Mouse (Mus musculus): Measurements from ENCODE around the gene Lrrc32. TPM values are rescaled to one million over a fixed set of nuclear protein-coding genes. Genes with fewer than 3 reads are reported as not detected.

The Lrrc32 gene
- polyA plus RNA-seq, 1 experiment from 2014 or later: 3.9 TPM

DNA sequence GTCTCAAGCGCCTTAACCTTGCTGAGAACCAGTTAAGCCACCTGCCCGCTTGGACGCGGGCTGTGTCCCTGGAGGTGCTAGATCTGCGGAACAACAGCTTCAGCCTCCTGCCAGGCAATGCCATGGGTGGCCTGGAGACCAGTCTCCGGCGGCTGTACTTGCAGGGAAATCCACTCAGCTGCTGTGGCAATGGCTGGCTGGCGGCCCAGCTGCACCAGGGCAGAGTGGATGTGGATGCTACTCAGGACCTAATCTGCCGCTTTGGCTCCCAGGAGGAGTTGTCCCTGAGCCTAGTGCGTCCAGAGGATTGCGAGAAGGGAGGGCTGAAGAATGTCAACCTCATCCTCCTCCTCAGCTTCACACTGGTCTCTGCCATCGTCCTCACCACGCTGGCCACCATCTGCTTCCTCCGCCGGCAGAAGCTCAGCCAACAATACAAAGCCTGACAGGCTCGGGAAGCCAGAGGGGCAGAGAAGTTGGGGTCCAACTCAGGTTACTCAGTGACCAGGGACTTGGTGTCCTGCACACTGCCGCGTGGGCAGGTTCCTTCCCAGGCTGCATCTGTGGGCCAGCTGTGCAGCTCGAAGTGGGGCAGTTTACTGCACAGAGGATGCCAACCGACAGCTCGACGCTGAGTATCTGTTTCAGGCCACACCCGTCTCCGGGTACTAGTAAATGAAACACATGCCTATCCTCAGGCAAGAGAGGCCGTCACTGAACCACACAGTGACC, 10.6 kb downstream of the Lrrc32 start:
- H3K4me1 ChIP-seq: peaks cover 49% of the 10 kb centered on the region
- H3K9ac ChIP-seq: no peak overlapping the region
- no peak for ATAC-seq (ENCODE audit: insufficient number of reproducible peaks, insufficient read depth, low FRiP score, low TSS enrichment, low read depth)
- peak overlapping the region; percentile 68 for H3K27ac ChIP-seq
- no peaks in the 10 kb centered on the region for H3K9me3 ChIP-seq
- WGBS: 56% methylated on average over 25 of the region's 25 CpGs
- 0 out of 2 replicates have a peak, but pooled peaks cover 3% of the 10 kb centered on the region for H3K36me3 ChIP-seq
- no peaks in the 10 kb centered on the region for H3K27me3 ChIP-seq
- no peak overlapping the region for H3K4me2 ChIP-seq
- H3K4me3 ChIP-seq: no peak overlapping the region

DNA sequence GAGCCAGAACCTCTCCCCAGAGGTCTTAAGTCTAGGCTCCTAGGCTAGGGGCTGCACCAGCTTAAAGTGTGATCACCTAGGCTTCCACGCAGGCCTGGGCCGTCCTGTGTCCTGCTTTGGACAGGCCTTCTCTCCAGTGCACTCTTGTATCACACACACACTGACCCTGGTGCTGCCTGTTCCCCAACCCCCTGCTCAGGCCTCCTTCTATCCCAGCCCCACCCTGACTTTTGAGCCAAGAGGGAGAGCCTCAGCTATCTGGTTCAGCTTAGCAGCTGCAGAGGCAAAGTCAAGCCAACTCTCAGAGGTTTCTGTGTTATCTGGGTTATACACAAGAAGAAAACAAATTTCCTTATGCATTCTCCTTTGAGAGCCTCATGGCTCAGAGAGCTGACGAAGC, 11.4 kb downstream of the Lrrc32 start:
- H3K27ac ChIP-seq: peak overlapping the region; percentile 68
- 70% methylated on average over 3 of the region's 3 CpGs for WGBS
- no peaks in the 10 kb centered on the region for H3K9me3 ChIP-seq
- no peaks in the 10 kb centered on the region for H3K27me3 ChIP-seq
- no peak overlapping the region for H3K4me2 ChIP-seq
- 0 out of 2 replicates have a peak, but pooled peaks cover 3% of the 10 kb centered on the region for H3K36me3 ChIP-seq
- H3K4me3 ChIP-seq: no peak overlapping the region
- no peak overlapping the region for H3K9ac ChIP-seq
- no peak for ATAC-seq (ENCODE audit: insufficient number of reproducible peaks, insufficient read depth, low FRiP score, low TSS enrichment, low read depth)
- H3K4me1 ChIP-seq: peaks cover 56% of the 10 kb centered on the region

DNA sequence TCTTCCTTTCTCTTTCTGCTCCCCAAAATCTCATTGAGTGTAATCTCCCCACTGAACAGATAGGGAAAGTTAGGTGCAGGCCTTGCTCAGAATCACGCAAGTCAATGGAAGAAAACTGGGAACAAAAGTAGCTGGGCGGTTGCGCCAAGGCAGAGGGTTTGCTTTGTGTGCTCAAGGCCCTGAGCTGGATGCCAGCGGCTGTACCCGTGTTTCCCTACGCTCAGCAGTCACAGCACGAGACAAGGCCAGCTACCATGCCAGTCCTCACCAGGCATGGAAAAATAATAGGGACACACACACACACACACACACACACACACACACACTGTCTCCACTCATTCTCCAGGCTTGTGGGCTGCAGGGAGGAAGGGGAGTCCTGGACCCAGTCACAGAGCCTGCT, 12.0 kb downstream of the Lrrc32 start:
- WGBS: 95% methylated on average over 7 of the region's 7 CpGs

DNA sequence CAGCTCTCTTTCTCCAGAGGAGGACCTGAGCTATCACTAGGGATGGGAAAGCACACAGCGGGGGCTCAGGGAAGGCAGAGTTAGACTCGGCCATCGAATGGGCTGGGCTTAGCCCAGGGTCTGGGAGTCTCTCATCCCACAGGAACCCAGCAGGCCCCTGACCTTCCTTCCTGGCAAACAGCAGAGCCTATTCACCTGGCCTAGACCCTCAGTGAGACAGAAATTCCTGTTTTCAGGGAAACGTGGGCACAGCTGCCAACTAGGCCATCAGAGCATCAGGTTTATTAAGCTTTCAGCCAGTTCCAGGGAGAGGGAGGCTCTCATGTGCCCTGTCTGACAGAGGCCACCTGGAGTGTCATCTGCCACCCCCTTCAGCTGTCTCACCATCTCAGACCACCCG, 13.8 kb downstream of the Lrrc32 start:
- no peak overlapping the region for H3K4me3 ChIP-seq
- H3K36me3 ChIP-seq: 0 out of 2 replicates have a peak, but pooled peaks cover 3% of the 10 kb centered on the region
- no peak overlapping the region for H3K4me2 ChIP-seq
- no peaks in the 10 kb centered on the region for H3K27me3 ChIP-seq
- H3K4me1 ChIP-seq: peaks cover 46% of the 10 kb centered on the region
- H3K9me3 ChIP-seq: no peaks in the 10 kb centered on the region
- 44% methylated on average over 5 of the region's 5 CpGs for WGBS
- no peak overlapping the region for H3K9ac ChIP-seq
- no peak overlapping the region for H3K27ac ChIP-seq
- ATAC-seq (ENCODE audit: insufficient number of reproducible peaks, insufficient read depth, low FRiP score, low TSS enrichment, low read depth): no peak

More for the DNA sequence above, 12.0 kb downstream of the Lrrc32 start:
- H3K27me3 ChIP-seq: no peaks in the 10 kb centered on the region
- no peaks in the 10 kb centered on the region for H3K9me3 ChIP-seq
- 0 out of 2 replicates have a peak, but pooled peaks cover 3% of the 10 kb centered on the region for H3K36me3 ChIP-seq
- ATAC-seq (ENCODE audit: insufficient number of reproducible peaks, insufficient read depth, low FRiP score, low TSS enrichment, low read depth): no peak
- no peak overlapping the region for H3K4me2 ChIP-seq
- no peak overlapping the region for H3K4me3 ChIP-seq
- H3K9ac ChIP-seq: no peak overlapping the region
- H3K27ac ChIP-seq: peak overlapping the region; percentile 68
- H3K4me1 ChIP-seq: peaks cover 57% of the 10 kb centered on the region

DNA sequence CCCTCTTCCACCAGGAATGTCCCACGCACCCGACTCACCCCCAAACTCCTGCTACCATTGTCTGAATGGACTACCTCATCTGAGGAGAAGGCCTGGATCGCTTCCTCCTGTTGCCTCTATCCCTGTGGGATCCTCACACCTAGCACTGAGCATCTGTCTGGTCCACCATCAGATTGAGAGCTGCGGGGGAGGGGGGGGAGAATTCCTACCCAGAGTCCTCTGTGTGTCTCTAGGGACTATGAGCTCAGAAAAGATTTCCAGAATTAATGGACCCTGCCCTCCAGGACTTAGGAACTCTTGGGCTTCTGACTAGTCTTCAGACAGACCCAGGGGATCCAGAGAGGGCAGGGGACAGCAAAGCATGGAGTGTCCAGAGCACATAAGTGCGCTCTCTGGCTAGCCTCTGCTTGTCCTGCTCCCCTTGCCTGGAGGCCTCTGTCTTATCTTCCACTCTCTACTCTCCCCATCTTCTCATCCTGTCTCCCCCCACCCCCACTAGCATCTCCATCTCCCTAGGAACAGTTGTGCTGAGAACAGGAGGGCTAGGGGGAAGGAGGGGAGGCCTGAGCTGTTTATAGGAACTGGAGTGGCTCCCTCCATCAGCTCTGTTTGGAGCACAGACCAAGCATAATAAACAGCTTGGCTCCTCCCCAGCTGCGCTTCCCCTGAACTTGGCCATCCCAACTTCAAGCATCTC, 15.0 kb downstream of the Lrrc32 start:
- Histone ChIP-seq H3K27me3 (no peaks in the 10 kb centered on the region), H3K9me3 (no peaks in the 10 kb centered on the region), H3K4me1 (peaks cover 44% of the 10 kb centered on the region), H3K4me2 (no peak overlapping the region), H3K36me3 (no peaks in the 10 kb centered on the region), H3K9ac (no peak overlapping the region), H3K4me3 (no peak overlapping the region), H3K27ac (0 out of 2 replicates have a peak overlapping the region, but pooled peaks have one; percentile 17)
- 0 out of 2 replicates have a peak, but pooled peaks have one; percentile 12 for ATAC-seq (ENCODE audit: insufficient number of reproducible peaks, insufficient read depth, low FRiP score, low TSS enrichment, low read depth)
- WGBS: 58% methylated on average over 6 of the region's 6 CpGs

DNA sequence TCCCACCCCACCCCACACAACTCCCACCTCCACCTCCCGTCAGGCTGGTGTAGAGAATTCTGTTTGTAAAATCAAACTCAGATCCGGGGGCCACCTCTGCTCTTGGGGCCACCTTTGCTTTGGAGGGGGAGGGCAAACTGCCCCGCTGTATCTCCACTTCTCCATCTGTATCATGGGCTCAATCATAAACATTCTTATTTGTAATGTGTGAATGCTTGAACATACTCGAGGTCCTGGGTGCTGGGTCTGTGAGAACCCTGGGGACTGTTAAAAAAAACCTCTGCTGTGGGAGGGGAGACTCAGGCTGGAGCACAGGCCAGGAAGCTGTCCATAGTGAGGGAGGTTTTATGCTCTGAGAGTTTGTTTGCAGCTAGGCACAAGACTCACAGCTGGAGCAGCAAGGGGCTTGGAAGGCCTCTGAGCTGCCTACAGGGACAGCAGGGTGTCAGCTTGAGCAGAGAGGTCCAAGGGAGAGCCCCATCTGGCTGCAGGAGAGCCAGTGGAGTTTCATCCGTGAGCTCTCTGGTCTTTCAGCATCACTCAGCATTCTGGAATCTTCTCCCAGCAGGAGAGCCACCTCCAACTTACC, 15.7 kb downstream of the Lrrc32 start:
- Histone ChIP-seq H3K4me2 (no peak overlapping the region), H3K36me3 (no peaks in the 10 kb centered on the region), H3K4me3 (no peak overlapping the region), H3K9me3 (no peaks in the 10 kb centered on the region), H3K27me3 (no peaks in the 10 kb centered on the region), H3K4me1 (peaks cover 37% of the 10 kb centered on the region), H3K27ac (peak overlapping the region; percentile 58), H3K9ac (no peak overlapping the region)
- no peak for ATAC-seq (ENCODE audit: insufficient number of reproducible peaks, insufficient read depth, low FRiP score, low TSS enrichment, low read depth)
- WGBS: 31% methylated on average over 5 of the region's 5 CpGs

DNA sequence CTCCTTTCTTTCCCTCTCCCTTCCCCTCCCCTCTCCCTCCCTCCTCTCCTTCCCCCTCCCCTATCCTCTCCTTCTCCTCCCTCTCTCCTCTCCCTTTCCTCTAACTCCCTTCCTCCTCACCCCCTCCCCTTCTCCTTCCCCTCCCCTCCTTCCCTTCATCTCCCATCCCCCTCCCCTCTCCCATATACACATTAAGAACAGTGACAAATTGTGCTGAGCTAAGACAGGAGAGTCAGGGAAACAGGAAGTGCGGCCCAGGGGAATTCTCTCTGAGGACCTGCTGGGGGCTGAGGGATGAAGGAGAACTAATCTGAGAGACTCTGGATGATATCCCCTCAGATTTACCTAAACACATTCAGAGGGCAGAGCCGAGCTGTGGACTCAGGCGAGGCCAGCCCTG, 16.6 kb downstream of the Lrrc32 start:
- Histone ChIP-seq H3K4me2 (no peak overlapping the region), H3K27ac (no peak overlapping the region), H3K4me1 (peaks cover 29% of the 10 kb centered on the region), H3K36me3 (no peaks in the 10 kb centered on the region), H3K9ac (no peak overlapping the region), H3K4me3 (no peak overlapping the region), H3K27me3 (no peaks in the 10 kb centered on the region), H3K9me3 (no peaks in the 10 kb centered on the region)
- WGBS: 22% methylated on average over 3 of the region's 3 CpGs
- no peak for ATAC-seq (ENCODE audit: insufficient number of reproducible peaks, insufficient read depth, low FRiP score, low TSS enrichment, low read depth)

DNA sequence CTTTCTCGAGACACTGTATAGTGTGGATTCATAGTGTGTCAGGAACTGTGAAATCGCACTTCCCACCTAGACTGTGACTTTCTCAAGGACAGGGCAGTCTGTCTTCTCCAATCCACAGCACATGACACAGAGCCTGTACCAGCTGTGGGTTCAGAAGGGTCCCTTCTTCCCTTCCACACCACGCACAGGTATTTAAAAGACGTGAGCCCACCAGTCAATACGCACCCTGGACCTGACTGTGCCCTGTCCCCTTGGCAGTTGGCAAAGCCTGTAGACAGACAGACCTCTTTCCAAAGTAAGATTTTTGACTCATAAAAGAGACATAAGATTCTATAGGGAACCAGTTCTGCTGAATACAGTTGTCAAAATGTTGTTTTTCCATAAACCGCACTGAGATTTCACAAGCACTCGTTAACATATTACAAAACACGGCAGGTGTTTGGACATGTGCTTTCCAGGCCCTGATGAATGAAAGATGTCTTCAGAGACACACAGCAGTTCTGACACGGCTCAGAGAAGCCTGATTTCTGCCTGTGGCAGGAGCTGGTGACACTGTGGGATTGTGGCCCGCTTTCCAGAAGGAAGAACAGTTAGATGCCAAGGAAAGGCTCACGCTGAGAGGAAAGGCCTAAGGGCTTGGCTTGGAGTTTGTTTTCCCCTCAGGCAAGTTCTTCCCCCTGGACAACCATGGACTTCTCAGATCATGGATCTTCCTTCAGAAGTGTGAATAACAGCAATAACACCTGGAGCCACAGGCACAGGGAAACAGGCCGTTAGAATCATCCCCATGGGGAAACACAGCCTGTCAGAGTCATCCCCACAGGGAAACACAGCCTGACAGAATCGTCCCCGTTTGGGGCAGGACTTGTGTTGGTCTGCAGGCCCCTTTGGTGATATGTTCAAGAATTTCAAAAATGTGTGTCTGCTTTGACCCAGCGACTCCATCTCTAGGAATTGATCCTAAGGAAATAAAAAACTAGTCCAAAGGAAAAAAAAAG, 22.2 kb downstream of the Lrrc32 start:
- peaks cover 5% of the 10 kb centered on the region; the same call in 1 of the 2 replicates for H3K4me1 ChIP-seq
- no peak overlapping the region for H3K9ac ChIP-seq
- H3K36me3 ChIP-seq: no peaks in the 10 kb centered on the region
- 61% methylated on average over 15 of the region's 15 CpGs for WGBS
- no peak overlapping the region for H3K4me2 ChIP-seq
- no peak overlapping the region for H3K4me3 ChIP-seq
- H3K27me3 ChIP-seq: no peaks in the 10 kb centered on the region
- H3K9me3 ChIP-seq: no peaks in the 10 kb centered on the region
- H3K27ac ChIP-seq: no peak overlapping the region
- ATAC-seq (ENCODE audit: insufficient number of reproducible peaks, insufficient read depth, low FRiP score, low TSS enrichment, low read depth): no peak

DNA sequence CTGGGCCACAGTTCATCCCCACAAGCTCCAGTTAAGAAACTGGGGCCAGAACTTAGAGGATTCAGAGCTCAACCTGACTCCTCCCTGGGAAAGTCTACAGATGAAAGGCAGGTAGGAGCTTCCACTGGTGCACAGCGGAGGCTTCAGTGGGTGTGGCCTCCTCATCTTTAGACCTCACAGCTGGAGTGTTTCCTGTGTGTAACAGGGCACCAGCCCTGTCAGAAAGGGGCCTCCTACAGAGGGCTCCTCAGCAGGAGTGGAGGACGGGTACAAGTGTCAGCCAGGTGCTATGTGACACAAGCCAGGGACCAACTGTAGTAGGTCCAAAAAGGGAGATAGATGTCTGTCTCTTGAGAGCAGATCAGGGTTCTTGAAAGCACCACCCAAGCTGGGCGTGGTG, 24.2 kb downstream of the Lrrc32 start:
- 72% methylated on average over 3 of the region's 3 CpGs for WGBS
- Histone ChIP-seq H3K27ac (no peak overlapping the region), H3K9ac (no peak overlapping the region), H3K9me3 (no peaks in the 10 kb centered on the region), H3K4me2 (no peak overlapping the region), H3K27me3 (no peaks in the 10 kb centered on the region), H3K4me1 (peaks cover 5% of the 10 kb centered on the region; the same call in 1 of the 2 replicates), H3K36me3 (no peaks in the 10 kb centered on the region), H3K4me3 (no peak overlapping the region)
- no peak for ATAC-seq (ENCODE audit: insufficient number of reproducible peaks, insufficient read depth, low FRiP score, low TSS enrichment, low read depth)

DNA sequence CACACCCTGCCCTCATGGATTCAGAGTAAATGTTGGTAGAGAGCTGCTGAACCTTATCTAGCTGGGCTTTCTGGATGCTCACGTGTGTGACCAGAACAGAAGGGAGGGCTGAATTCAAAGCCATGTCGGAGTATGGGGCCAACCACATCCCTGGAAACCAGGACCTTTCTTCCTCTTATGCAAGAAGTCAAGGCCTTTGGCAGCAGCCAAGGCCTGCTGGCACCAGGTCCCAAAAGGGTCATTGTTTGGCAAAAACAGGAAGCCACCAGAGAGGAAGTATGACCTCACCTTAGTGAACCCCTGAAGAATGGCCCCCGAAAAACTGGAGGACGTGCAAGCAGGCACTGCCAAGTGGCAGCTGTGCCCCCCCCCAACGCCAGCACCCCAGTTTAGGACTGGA, 33.5 kb downstream of the Lrrc32 start:
- H3K4me1 ChIP-seq: peaks cover 32% of the 10 kb centered on the region
- H3K27me3 ChIP-seq: no peaks in the 10 kb centered on the region
- peak overlapping the region; percentile 81; the same call in 1 of the 2 replicates for H3K27ac ChIP-seq
- ATAC-seq (ENCODE audit: insufficient number of reproducible peaks, insufficient read depth, low FRiP score, low TSS enrichment, low read depth): no peak
- H3K9me3 ChIP-seq: no peaks in the 10 kb centered on the region
- no peak overlapping the region for H3K9ac ChIP-seq
- WGBS: 76% methylated on average over 5 of the region's 5 CpGs
- no peak overlapping the region for H3K4me3 ChIP-seq
- no peak overlapping the region for H3K4me2 ChIP-seq
- no peaks in the 10 kb centered on the region for H3K36me3 ChIP-seq

Measured in embryonic facial prominence, embryonic 13.5 days (tissue).